ENCODE assay signal across 13 mouse cellular contexts in genomic region chr12:82245219-82245618, GRCm38 (mm10).
DNase-seq lines count a peak whose midpoint lies in the region; ATAC-seq and TF ChIP-seq lines count a peak whose summit lies in the region.
"Had no signal": no experiment of that assay in that cellular context is flagged by ENCODE, and none has a peak within 500 bp of the region (broad histone marks: within the 10 kb centered on the region; RNA-seq: fewer than 3 reads in every experiment).

No protein-coding gene starts in this region.

- 0 out of 2 replicates have a peak overlapping the region, but pooled peaks have one; percentile 5 for H3K27ac ChIP-seq in neural tube, embryonic 15.5 days (replicated peaks)
- H3K27ac ChIP-seq in liver, embryonic 14.5 days = no peak overlapping the region
- peak overlapping the region; percentile 71 for H3K27ac ChIP-seq in small intestine, adult 2 months (ENCODE audit: insufficient read depth, low read depth, low read length)
- no peak overlapping the region for H3K27ac ChIP-seq in hindbrain, embryonic 11.5 days (ENCODE audit: low read depth, low read length)
- H3K27ac ChIP-seq: midbrain, embryonic 12.5 days had no signal

- no peaks in the 10 kb centered on the region for H3K27me3 ChIP-seq in neural tube, embryonic 15.5 days (replicated peaks)
- no peaks in the 10 kb centered on the region for H3K27me3 ChIP-seq in liver, embryonic 14.5 days (ENCODE audit: control insufficient read depth, insufficient read depth, low read length)
- no peaks in the 10 kb centered on the region for H3K27me3 ChIP-seq in small intestine, adult 2 months (ENCODE audit: control insufficient read depth, insufficient read depth, low read length)
- H3K27me3 ChIP-seq in hindbrain, embryonic 11.5 days (ENCODE audit: control insufficient read depth, insufficient read depth, low read length) = no peaks in the 10 kb centered on the region
- H3K27me3 ChIP-seq: limb, embryonic 12.5 days; midbrain, embryonic 12.5 days had no signal

- no peak for TF ChIP-seq EP300 in liver, embryonic 14.5 days (IDR thresholded peaks at IDR 0.05; ENCODE audit: low read depth)

- TF ChIP-seq CTCF in liver, embryonic 14.5 days (IDR thresholded peaks at IDR 0.05; ENCODE audit: low read depth) = no peak
- no peak for TF ChIP-seq CTCF in small intestine, adult 2 months (IDR thresholded peaks at IDR 0.05; ENCODE audit: extremely low read depth, insufficient read length, insufficient replicate concordance, low read depth, low read length)

- H3K9me3 ChIP-seq in neural tube, embryonic 15.5 days (replicated peaks) = no peaks in the 10 kb centered on the region
- H3K9me3 ChIP-seq in liver, embryonic 14.5 days (ENCODE audit: control insufficient read depth, low read length) = no peaks in the 10 kb centered on the region
- H3K9me3 ChIP-seq in hindbrain, embryonic 11.5 days (ENCODE audit: control insufficient read depth, low read length) = no peaks in the 10 kb centered on the region
- H3K9me3 ChIP-seq: limb, embryonic 12.5 days; midbrain, embryonic 12.5 days had no signal

- H3K9ac ChIP-seq in neural tube, embryonic 15.5 days (replicated peaks) = no peak overlapping the region
- H3K9ac ChIP-seq in liver, embryonic 14.5 days (replicated peaks) = no peak overlapping the region; the same call in 1 of the 2 replicates
- no peak overlapping the region for H3K9ac ChIP-seq in hindbrain, embryonic 11.5 days (ENCODE audit: low read depth, low read length)
- H3K9ac ChIP-seq: limb, embryonic 12.5 days; midbrain, embryonic 12.5 days had no signal

- no peak for TF ChIP-seq POLR2A in small intestine, adult 2 months (IDR thresholded peaks at IDR 0.05; ENCODE audit: low read depth, low read length)

- no peak for DNase-seq in neural tube, embryonic 10.5 days (ENCODE audit: extremely low spot score, low spot score)
- DNase-seq in MEL-GATA-1-ER (ENCODE audit: extremely low read depth, low read depth) = peak; percentile 74
- DNase-seq in liver, embryonic 14.5 days (ENCODE audit: low read depth in 3 of 3, low spot score in 3 of 3) = peak in 1 of 3 experiments; percentile 31
- no peak for DNase-seq in hindbrain, embryonic 11.5 days (ENCODE audit: low spot score)
- DNase-seq: adrenal gland, postnatal 10 days; cerebellum, adult 11-12 months; layer of hippocampus, adult 9-11 months had no signal

- ATAC-seq in neural tube, embryonic 15.5 days (ENCODE audit: low FRiP score) = no peak
- no peak for ATAC-seq in liver, embryonic 14.5 days (ENCODE audit: insufficient read depth)
- no peak for ATAC-seq in hindbrain, embryonic 11.5 days (ENCODE audit: low FRiP score)
- no peak for ATAC-seq in cerebellum, adult (ENCODE audit: insufficient number of reproducible peaks, low FRiP score, low TSS enrichment)
- ATAC-seq: hindbrain, embryonic 16.5 days had no signal

- WGBS in neural tube, embryonic 15.5 days = 91% methylated on average over 6 of the region's 6 CpGs
- 7% methylated on average over 6 of the region's 6 CpGs for WGBS in liver, embryonic 14.5 days (ENCODE audit: insufficient replicate concordance)
- WGBS in small intestine, adult 2 months = 54% methylated on average over 6 of the region's 6 CpGs
- WGBS in hindbrain, embryonic 11.5 days = 88% methylated on average over 6 of the region's 6 CpGs

- H3K36me3 ChIP-seq in neural tube, embryonic 15.5 days = no peaks in the 10 kb centered on the region
- H3K36me3 ChIP-seq in liver, embryonic 14.5 days (replicated peaks; ENCODE audit: control insufficient read depth, insufficient read depth, low read depth) = no peaks in the 10 kb centered on the region
- H3K36me3 ChIP-seq in small intestine, adult 2 months (ENCODE audit: control insufficient read depth, insufficient read depth, low read length) = no peaks in the 10 kb centered on the region
- H3K36me3 ChIP-seq in hindbrain, embryonic 11.5 days (ENCODE audit: control insufficient read depth, insufficient read depth, low read length) = no peaks in the 10 kb centered on the region
- H3K36me3 ChIP-seq: midbrain, embryonic 12.5 days had no signal

- H3K4me2 ChIP-seq in neural tube, embryonic 15.5 days = no peak overlapping the region
- H3K4me2 ChIP-seq in liver, embryonic 14.5 days (ENCODE audit: low read depth) = peak overlapping the region; percentile 31
- no peak overlapping the region for H3K4me2 ChIP-seq in hindbrain, embryonic 11.5 days (replicated peaks; ENCODE audit: low read depth, low read length)
- H3K4me2 ChIP-seq: limb, embryonic 12.5 days; midbrain, embryonic 12.5 days had no signal

- H3K4me3 ChIP-seq in neural tube, embryonic 15.5 days (replicated peaks) = no peak overlapping the region
- H3K4me3 ChIP-seq in liver, embryonic 14.5 days (ENCODE audit: insufficient read depth in 1 of 2, low read depth in 2 of 2, low read length in 2 of 2) = no peak overlapping the region
- no peak overlapping the region for H3K4me3 ChIP-seq in small intestine, adult 2 months (ENCODE audit: low read depth, low read length)
- no peak overlapping the region for H3K4me3 ChIP-seq in hindbrain, embryonic 11.5 days (ENCODE audit: low read depth, low read length)
- H3K4me3 ChIP-seq: limb, embryonic 12.5 days; midbrain, embryonic 12.5 days had no signal

- H3K4me1 ChIP-seq in neural tube, embryonic 15.5 days = no peaks in the 10 kb centered on the region
- H3K4me1 ChIP-seq in liver, embryonic 14.5 days (replicated peaks; ENCODE audit: control insufficient read depth in 2 of 2, insufficient read depth in 2 of 2, low read length in 1 of 2) = peaks cover 18 to 25% of the 10 kb centered on the region in 2 experiments
- H3K4me1 ChIP-seq in small intestine, adult 2 months (ENCODE audit: control insufficient read depth, insufficient read depth, insufficient read length, low read length) = peaks cover 18% of the 10 kb centered on the region; the same call in 1 of the 2 replicates
- no peaks in the 10 kb centered on the region for H3K4me1 ChIP-seq in hindbrain, embryonic 11.5 days (replicated peaks; ENCODE audit: control insufficient read depth, insufficient read depth, low read length)
- H3K4me1 ChIP-seq: midbrain, embryonic 12.5 days had no signal

Comparison
In these comparisons a context has a peak if more than half of its experiments do, and no peak if none do; other contexts are left out.
1. H3K27ac ChIP-seq: peak in neural tube, embryonic 15.5 days (single experiment) and small intestine, adult 2 months (single experiment); none in liver, embryonic 14.5 days (single experiment) and hindbrain, embryonic 11.5 days (single experiment).